Mouse (Mus musculus) adipose tissue, adult 10 weeks (tissue): ENCODE data around the gene Ifitm3. TPM values are rescaled to one million over a fixed set of nuclear protein-coding genes. Genes with fewer than 3 reads are reported as not detected.

Experiments
- polyA plus RNA-seq: library from polyadenylated mRNA; stranded (reverse); fragments of 350-450 nt; fragmentation: Illumina TruSeq; extraction: RNeasy Lipid Tissue Mini Kit (QIAGEN cat#74804); gene quantifications from one replicate; pipeline ENCODE4 v1.2.3, GENCODE M21; 2014; ENCODE audit warnings: low read depth, low replicate concordance

Gene Ifitm3
- polyA plus RNA-seq = 370 TPM

DNA sequence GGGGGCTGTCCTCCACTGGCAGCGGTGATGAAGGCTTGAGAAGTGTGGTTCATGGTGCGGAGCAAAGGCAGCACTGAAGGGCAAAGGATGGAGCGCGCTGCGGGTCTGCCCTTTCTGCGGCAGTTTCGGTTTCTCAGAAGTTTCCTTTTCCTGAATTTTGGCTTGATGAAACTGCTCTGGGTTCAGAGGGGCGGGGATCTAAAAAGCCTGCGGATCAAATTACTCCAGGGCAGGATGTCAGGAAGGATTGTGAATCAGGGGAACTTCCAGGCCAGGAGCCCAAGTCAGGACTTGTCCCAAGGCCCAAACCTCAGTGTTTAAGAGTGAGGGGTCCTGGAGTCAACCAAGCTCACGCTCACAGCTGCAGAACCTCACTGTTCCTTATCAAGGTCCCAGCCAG lies at the start of gene Ifitm3:
Ifitm3 (minus strand) TSS at position 178 of the 400 bp plus-strand sequence.

DNA sequence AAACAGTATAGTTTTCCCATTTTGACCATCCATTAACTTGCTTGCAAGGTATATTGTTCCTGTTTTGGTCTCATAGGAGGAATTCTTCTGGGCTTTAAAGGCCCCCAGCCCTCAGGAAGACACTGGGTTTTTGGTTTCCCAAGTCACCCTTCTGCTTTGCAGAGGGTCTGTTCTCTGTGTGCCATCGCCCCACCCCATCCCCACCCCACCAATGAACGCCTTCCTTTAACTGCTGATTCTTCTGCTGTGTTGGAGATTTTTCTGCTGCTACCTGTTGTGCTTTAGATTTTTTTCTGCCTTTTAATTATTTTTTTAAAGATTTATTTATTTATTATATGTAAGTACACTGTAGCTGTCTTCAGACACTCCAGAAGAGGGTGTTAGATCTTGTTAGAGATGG lies 18.3 kb upstream of the Ifitm3 start, which contains the start of gene Gm17387:
Gm17387 (plus strand) TSS at position 301 of the 400 bp plus-strand sequence.

DNA sequence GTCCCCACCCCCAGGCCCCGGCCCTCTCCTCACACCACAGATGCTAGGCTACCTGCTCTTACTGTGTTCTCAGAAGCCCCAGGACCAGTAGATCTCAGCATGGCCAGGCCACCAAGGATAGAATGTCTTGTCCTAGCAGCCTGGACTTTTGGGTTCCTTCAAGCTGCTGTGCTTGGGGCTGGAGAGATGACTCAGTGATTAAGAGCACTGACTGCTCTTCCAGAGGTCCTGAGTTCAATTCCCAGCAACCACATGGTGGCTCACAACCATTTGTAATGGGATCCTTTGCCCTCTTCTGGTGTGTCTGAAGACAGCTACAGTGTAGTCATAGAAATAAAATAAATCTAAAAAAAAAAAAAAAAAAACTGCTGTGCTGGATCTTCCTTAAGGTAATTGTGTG lies 7.3 kb upstream of the Ifitm3 start, which contains the start of gene Ifitm6:
Ifitm6 (minus strand) TSS at position 101 of the 400 bp plus-strand sequence.

DNA sequence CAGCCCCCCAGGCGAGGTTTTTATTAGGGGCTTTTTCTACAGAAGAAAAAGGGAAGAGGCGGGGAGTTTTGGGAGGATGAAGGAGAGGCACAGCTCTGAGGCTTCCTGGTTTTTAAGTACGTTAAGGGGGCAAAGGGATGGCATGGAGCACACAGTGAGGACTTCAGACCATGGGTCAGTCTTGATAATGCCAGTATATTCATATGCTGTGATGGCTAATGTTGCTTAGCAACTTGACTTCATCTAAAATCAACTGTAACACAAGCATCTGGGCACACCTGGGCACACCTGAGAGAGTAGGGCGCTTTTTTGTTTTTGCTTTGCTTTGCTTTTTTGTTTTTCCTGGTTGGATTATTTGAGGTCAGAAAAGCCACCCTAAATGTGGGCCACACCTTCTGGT lies 43.6 kb downstream of the Ifitm3 start, which contains the start of gene Ifitm1:
Ifitm1 (plus strand) TSS at position 301 of the 400 bp plus-strand sequence.

Other genes starting within 250 kb of the Ifitm3 start
- 1,170 TPM for gene Cyp2e1, start 247.0 kb downstream of the Ifitm3 start, polyA plus RNA-seq
- gene Syce1, start 222.9 kb downstream of the Ifitm3 start, polyA plus RNA-seq = 8.2 TPM
- 0.36 TPM for gene Zfp941, start 188.6 kb downstream of the Ifitm3 start, polyA plus RNA-seq
- gene Urah, start 175.8 kb downstream of the Ifitm3 start, polyA plus RNA-seq = 1.8 TPM
- gene Scgb1c1, start 165.2 kb downstream of the Ifitm3 start, polyA plus RNA-seq = not detected
- gene Odf3, start 163.0 kb downstream of the Ifitm3 start, polyA plus RNA-seq = 3.4 TPM
- gene Gm45785, start 154.4 kb downstream of the Ifitm3 start, polyA plus RNA-seq = not detected
- gene Ric8a, start 153.8 kb downstream of the Ifitm3 start, polyA plus RNA-seq = 52.4 TPM
- gene Bet1l, start 153.2 kb downstream of the Ifitm3 start, polyA plus RNA-seq = 29.9 TPM
- gene Psmd13, start 128.8 kb downstream of the Ifitm3 start, polyA plus RNA-seq = 79.4 TPM
- gene Sirt3, start 128.5 kb downstream of the Ifitm3 start, polyA plus RNA-seq = 24.1 TPM
- gene Cox8b, start 110.3 kb downstream of the Ifitm3 start, polyA plus RNA-seq = 19.5 TPM
- gene Nlrp6, start 89.9 kb downstream of the Ifitm3 start, polyA plus RNA-seq = 2.0 TPM
- 14.7 TPM for gene Pgghg, start 69.4 kb downstream of the Ifitm3 start, polyA plus RNA-seq
- gene Ifitm5, start 60.5 kb downstream of the Ifitm3 start, polyA plus RNA-seq = 1.2 TPM
- gene Gm45717, start 54.8 kb downstream of the Ifitm3 start, polyA plus RNA-seq = not detected
- gene Ifitm2, start 54.8 kb downstream of the Ifitm3 start, polyA plus RNA-seq = 414 TPM
- gene Ifitm1, start 43.5 kb downstream of the Ifitm3 start, polyA plus RNA-seq = 31.1 TPM
- 14.7 TPM for gene Ifitm6, start 7.2 kb upstream of the Ifitm3 start, polyA plus RNA-seq
- not detected for gene Gm17387, start 18.4 kb upstream of the Ifitm3 start, polyA plus RNA-seq
- 5.2 TPM for gene B4galnt4, start 50.3 kb upstream of the Ifitm3 start, polyA plus RNA-seq
- gene Pkp3, start 67.4 kb upstream of the Ifitm3 start, polyA plus RNA-seq = 16.8 TPM
- 17.6 TPM for gene Sigirr, start 89.8 kb upstream of the Ifitm3 start, polyA plus RNA-seq
- 4.5 TPM for gene Ano9, start 107.0 kb upstream of the Ifitm3 start, polyA plus RNA-seq
- 39.9 TPM for gene Ptdss2, start 111.6 kb upstream of the Ifitm3 start, polyA plus RNA-seq
- gene Rnh1, start 162.1 kb upstream of the Ifitm3 start, polyA plus RNA-seq = 180 TPM
- 49.0 TPM for gene Hras, start 183.2 kb upstream of the Ifitm3 start, polyA plus RNA-seq
- gene Lrrc56, start 183.4 kb upstream of the Ifitm3 start, polyA plus RNA-seq = 12.2 TPM
- gene Lmntd2, start 203.3 kb upstream of the Ifitm3 start, polyA plus RNA-seq = 11.3 TPM
- 40.8 TPM for gene Rassf7, start 205.1 kb upstream of the Ifitm3 start, polyA plus RNA-seq
- gene Phrf1, start 218.0 kb upstream of the Ifitm3 start, polyA plus RNA-seq = 67.3 TPM